Mouse (Mus musculus) lung, postnatal 0 days (tissue): ENCODE data around the gene Cast. TPM values are rescaled to one million over a fixed set of nuclear protein-coding genes. Genes with fewer than 3 reads are reported as not detected.

Experiments used
- ATAC-seq: fragments of 200-750 bp; cut with Nextera tagmentation; 2 replicates; pipeline ENCODE4 v1.8.0; 2017; ENCODE audit warnings: moderate library complexity
- DNase-seq: peaks from one replicate; pipeline ENCODE4 v3.0.0-alpha.2; 2016; ENCODE audit warnings: low spot score
- H3K27ac ChIP-seq: fragments of 300-500 bp; sonication (generic); 2 replicates; pipeline ENCODE4 v1.5.1; 2014; ENCODE audit warnings: antibody characterized with exemption, mild to moderate bottlenecking, low read length, mixed read lengths
- H3K27me3 ChIP-seq: fragments of 300-500 bp; sonication (generic); replicated peaks from 2 replicates; pipeline ENCODE4 v1.6.1; 2014; ENCODE audit warnings: low read length, mixed read lengths; ENCODE audit not compliant: insufficient read depth
- H3K36me3 ChIP-seq: fragments of 300-500 bp; sonication (generic); 2 replicates; pipeline ENCODE4 v1.6.1; 2014; ENCODE audit warnings: low read length, mixed read lengths; ENCODE audit not compliant: insufficient read depth
- H3K4me1 ChIP-seq: fragments of 300-500 bp; sonication (generic); 2 replicates; pipeline ENCODE4 v1.6.1; 2014; ENCODE audit warnings: antibody characterized with exemption, low read depth, low read length, mixed read lengths; ENCODE audit not compliant: insufficient read depth
- H3K4me2 ChIP-seq: fragments of 300-500 bp; sonication (generic); replicated peaks from 2 replicates; pipeline ENCODE4 v1.6.1; 2014; ENCODE audit warnings: low read depth, mild to moderate bottlenecking, low read length, moderate library complexity, mixed read lengths
- H3K4me3 ChIP-seq: fragments of 300-500 bp; sonication (generic); 2 replicates; pipeline ENCODE4 v1.5.1; 2014; ENCODE audit warnings: low read depth, low read length
- H3K9ac ChIP-seq: fragments of 300-500 bp; sonication (generic); replicated peaks from 2 replicates; pipeline ENCODE4 v1.6.1; 2014; ENCODE audit warnings: low read depth, mild to moderate bottlenecking
- H3K9me3 ChIP-seq: fragments of 300-500 bp; sonication (generic); 2 replicates; pipeline ENCODE4 v1.6.1; 2016; ENCODE audit warnings: low read length, mixed read lengths
- CTCF ChIP-seq: IDR thresholded peaks from 2 replicates; pipeline ENCODE4 v1.5.1; 2016; ENCODE audit warnings: antibody characterized with exemption, mild to moderate bottlenecking
- EP300 ChIP-seq: IDR thresholded peaks from 2 replicates; pipeline ENCODE4 v1.6.1; 2016; ENCODE audit warnings: antibody characterized with exemption, mild to moderate bottlenecking, control low read depth
- WGBS: fragments of 180-500 bp; shearing (Covaris S2); extraction: QIAGEN DNeasy Blood & Tissue Kit; methylation state at CpG from one replicate; pipeline ENCODE4 v1.1.7; 2014; 5-methylcytosine and 5-hydroxymethylcytosine counted together
- polyA plus RNA-seq: library from polyadenylated mRNA; unstranded; fragments of >200 nt; fragmentation: Nextera tagmentation; extraction: Ambion mirVana; gene quantifications from 2 replicates; pipeline ENCODE4 v1.2.1, GENCODE M21; 2015

Cast gene
- polyA plus RNA-seq, result 47.6 and 47.9 TPM in 2 replicates

DNA sequence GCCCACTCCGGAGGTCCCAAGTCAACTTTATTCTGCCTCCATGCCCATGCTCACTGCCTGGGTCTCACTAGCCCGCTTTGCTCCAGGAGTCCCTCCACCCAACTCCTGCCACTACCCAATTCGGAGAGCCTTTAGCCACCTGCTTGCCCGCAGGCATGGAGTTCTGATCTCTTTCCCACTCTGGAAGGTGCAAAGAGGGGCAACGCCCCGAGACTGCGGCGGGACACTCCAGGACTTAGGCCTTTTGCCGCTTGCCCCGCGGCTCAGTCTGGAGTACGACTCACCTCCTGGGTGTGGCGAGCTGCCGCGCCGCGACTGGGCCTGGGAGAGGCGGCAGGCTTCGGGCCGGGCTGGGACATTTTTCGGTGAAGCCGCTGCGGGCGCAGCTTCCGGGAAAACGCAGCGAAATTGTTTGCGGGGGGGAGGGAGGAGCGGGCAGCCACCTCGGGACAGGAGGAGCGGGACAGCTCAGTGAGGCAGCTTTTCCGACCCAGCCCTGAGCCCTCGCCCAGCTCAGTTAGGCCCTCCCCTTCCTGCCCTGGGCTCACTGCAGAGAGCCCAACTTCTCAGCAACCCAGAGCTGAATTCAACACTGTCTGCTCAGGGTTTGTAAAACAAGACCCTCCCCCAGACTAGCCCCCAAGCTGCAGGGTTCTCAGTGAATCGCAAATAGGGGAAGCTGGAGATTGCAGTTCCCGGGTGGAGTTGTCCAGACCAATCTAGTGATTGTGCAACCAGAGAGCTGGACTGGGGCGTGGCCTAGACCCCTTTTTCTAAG is at the start of gene Cast:
Gene Cast, minus strand, starts transcription at position 659 of the 778 bp plus-strand sequence.
- ATAC-seq (peak; percentile 89), DNase-seq (peak; percentile 87)
- no peaks in the 10 kb centered on the region for H3K9me3 ChIP-seq
- peak within 1 kb of the TSS; percentile 87 for H3K4me2 ChIP-seq
- peak; percentile 1; the same call in 1 of the 2 replicates for TF ChIP-seq CTCF
- TF ChIP-seq EP300, result no peak
- peak within 1 kb of the TSS; percentile 87 for H3K9ac ChIP-seq
- peaks cover 5% of the 10 kb centered on the region for H3K4me1 ChIP-seq
- WGBS, result under 1% methylated on average over 34 of the region's 36 CpGs
- peak within 1 kb of the TSS; percentile 84 for H3K4me3 ChIP-seq
- H3K36me3 ChIP-seq, result no peaks in the 10 kb centered on the region
- peak within 1 kb of the TSS; percentile 98 for H3K27ac ChIP-seq
- H3K27me3 ChIP-seq, result no peaks in the 10 kb centered on the region

DNA sequence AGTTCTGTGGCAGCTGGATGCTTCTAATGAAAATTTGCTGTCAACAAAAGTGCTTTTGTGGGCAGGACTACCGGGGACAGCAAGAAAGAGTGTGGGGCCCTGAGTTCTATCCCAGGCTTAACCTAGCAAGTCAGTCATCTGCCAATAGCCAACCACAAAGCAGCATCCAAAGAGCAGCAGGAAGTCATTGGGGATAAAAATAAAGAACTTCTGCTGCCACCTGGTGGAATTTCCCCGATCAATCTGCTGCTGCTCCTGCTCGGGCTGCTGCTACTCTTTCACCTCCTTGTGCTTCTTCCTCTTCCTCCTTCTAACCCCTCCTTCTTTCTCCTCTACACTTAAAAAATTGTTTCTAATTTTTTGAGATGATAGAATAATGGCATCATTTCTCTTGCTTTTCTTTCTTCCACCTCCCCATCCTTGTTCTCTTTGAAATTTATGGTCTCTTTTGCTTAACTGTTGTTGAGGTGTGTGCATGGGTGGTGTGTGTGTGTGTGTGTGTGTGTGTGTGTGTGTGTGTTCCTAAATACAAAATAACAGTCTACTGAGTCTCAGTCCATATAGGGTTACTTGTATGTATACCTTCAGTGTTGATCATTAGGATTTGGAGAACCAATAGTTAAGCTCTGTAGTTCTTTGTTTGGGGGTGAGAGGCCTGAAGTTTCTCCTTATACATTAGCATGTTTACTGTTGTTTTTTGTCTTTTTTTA is 45.9 kb upstream of the Cast start:
- DNase-seq (peak; percentile 87), ATAC-seq (peak; percentile 75)
- no peaks in the 10 kb centered on the region for H3K9me3 ChIP-seq
- no peak overlapping the region for H3K4me3 ChIP-seq
- no peaks in the 10 kb centered on the region for H3K36me3 ChIP-seq
- H3K4me2 ChIP-seq, result no peak overlapping the region
- no peaks in the 10 kb centered on the region for H3K27me3 ChIP-seq
- TF ChIP-seq CTCF (peak; percentile 71), EP300 (no peak)
- no peaks in the 10 kb centered on the region for H3K4me1 ChIP-seq
- H3K27ac ChIP-seq, result no peak overlapping the region
- H3K9ac ChIP-seq, result no peak overlapping the region
- WGBS, result 3% methylated on average over 3 of the region's 3 CpGs

DNA sequence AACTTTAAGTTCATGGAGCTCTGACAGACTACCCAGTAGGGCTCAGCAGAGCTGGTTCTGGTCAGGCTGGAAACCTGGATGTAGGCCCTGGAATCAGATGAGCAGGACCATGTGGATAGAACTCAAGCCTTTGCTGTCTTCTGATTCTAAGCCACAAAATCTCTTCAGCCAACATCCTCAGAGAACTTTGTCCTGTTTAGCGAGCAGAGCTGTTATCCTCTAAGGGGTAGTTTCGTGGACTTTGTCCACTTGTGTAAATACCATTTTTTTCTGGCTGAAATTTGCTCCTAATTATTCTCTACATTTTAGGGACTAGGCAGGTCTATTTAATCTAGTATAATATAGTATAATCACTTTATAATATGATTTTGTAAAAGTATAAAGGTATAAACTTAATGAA is 42.2 kb upstream of the Cast start:
- Histone ChIP-seq H3K9ac (no peak overlapping the region), H3K4me3 (no peak overlapping the region), H3K9me3 (no peaks in the 10 kb centered on the region), H3K36me3 (no peaks in the 10 kb centered on the region), H3K27ac (no peak overlapping the region), H3K4me2 (no peak overlapping the region), H3K4me1 (no peaks in the 10 kb centered on the region), H3K27me3 (no peaks in the 10 kb centered on the region)
- no peak for ATAC-seq
- 73% methylated on average over 2 of the region's 2 CpGs for WGBS
- TF ChIP-seq EP300 (no peak), CTCF (no peak)
- no peak for DNase-seq

DNA sequence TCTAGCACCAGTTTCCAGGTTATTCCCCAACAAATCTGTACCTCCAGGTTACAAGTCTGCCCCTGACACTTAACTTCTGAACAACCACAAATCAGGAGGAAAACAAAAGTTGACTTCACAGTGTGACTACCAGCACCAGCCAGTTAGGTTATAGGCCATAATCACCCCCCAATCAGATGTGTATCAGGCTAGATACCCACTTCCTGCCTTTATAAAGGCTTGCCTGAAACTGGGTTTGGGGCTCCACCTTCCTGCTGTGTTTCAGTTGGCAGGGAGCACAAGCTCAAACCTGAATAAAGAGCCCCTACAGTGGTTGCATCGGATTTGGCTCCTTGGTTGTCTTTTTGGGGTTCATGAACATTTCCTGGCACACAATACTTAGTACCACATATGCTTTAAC is 37.3 kb upstream of the Cast start:
- TF ChIP-seq CTCF (no peak), EP300 (no peak)
- Histone ChIP-seq H3K4me1 (no peaks in the 10 kb centered on the region), H3K27me3 (no peaks in the 10 kb centered on the region), H3K36me3 (no peaks in the 10 kb centered on the region), H3K4me2 (no peak overlapping the region), H3K4me3 (no peak overlapping the region), H3K9ac (no peak overlapping the region), H3K27ac (no peak overlapping the region), H3K9me3 (no peaks in the 10 kb centered on the region)
- WGBS, result 62% methylated on average over 1 of the region's 1 CpGs
- ATAC-seq (no peak), DNase-seq (no peak)

- DNase-seq (no peak), ATAC-seq (no peak)
- Histone ChIP-seq H3K4me3 (no peak overlapping the region), H3K9ac (no peak overlapping the region), H3K4me2 (no peak overlapping the region), H3K9me3 (no peaks in the 10 kb centered on the region), H3K36me3 (no peaks in the 10 kb centered on the region), H3K4me1 (no peaks in the 10 kb centered on the region), H3K27ac (no peak overlapping the region), H3K27me3 (no peaks in the 10 kb centered on the region)
- WGBS, result 68% methylated on average over 1 of the region's 1 CpGs
- no peak for TF ChIP-seq CTCF
Measured at GRCm38 (mm10) chr13:74834543-74834942, 25.9 kb upstream of the Cast start.

GRCm38 (mm10) chr13:74822095-74822494 is 13.5 kb upstream of the Cast start:
- Histone ChIP-seq H3K4me2 (no peak overlapping the region), H3K9ac (no peak overlapping the region), H3K27me3 (no peaks in the 10 kb centered on the region), H3K9me3 (no peaks in the 10 kb centered on the region), H3K36me3 (no peaks in the 10 kb centered on the region), H3K4me1 (no peaks in the 10 kb centered on the region), H3K27ac (no peak overlapping the region), H3K4me3 (no peak overlapping the region)
- TF ChIP-seq EP300 (no peak), CTCF (no peak)
- ATAC-seq (no peak), DNase-seq (no peak)
- 66% methylated on average over 3 of the region's 3 CpGs for WGBS
